Mouse (Mus musculus) spleen, adult 2 months (tissue): Measurements from ENCODE around the gene Mettl7a3.

Experiments used
- CTCF ChIP-seq: fragments of 200-500 bp; IDR thresholded peaks from 2 replicates; pipeline ENCODE4 v1.5.1; 2011; ENCODE audit warnings: mild to moderate bottlenecking, inconsistent platforms; ENCODE audit not compliant: insufficient read depth, insufficient read length, insufficient replicate concordance; ENCODE audit errors: extremely low read depth
- POLR2A ChIP-seq: fragments of 200-500 bp; IDR thresholded peaks from 2 replicates; pipeline ENCODE4 v1.6.1; 2011; ENCODE audit warnings: low read depth, low read length, inconsistent platforms

DNA sequence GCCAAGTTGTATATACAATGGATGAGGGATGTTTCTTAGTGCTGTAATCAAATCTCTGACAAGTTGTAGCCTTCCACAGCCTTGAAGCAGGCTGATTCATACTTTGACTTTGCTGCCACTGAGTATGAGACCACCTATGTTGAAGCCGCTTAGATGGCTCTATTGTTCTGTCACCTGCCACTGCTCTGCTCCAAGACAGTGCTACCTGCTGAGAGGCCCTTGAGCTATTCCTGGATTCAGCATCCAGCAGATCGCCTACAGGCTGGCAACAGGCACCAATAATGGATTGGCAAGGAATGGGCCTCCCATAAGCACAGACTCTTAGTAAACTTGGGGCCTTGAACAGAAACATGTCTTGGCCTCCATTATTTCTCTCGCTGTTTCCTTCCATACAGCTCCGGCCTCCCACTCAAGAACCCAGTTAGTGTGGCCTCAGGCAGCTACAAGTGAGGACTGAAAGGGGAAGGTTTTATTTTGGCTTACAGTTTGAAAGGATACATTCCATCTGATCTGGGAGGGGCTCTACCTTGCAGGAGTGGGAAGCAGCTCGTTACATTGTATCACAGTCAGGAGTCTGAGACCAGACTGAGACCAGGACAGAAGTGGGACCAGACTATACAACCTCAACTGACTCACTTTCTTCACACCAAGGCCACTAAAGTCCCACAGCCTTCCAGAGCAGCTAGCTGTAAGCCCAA lies 20.1 kb upstream of the Mettl7a3 start:
- TF ChIP-seq POLR2A = no peak
- TF ChIP-seq CTCF = no peak
